Mouse (Mus musculus): ENCODE results near the gene Slc22a17. TPM values are rescaled to one million over a fixed set of nuclear protein-coding genes. Genes with fewer than 3 reads are reported as not detected.

Gene Slc22a17
- polyA plus RNA-seq, 1 experiment from 2014 or later, result 76.1 TPM

GRCm38 (mm10) chr14:54942479-54942878 is 29.5 kb upstream of the Slc22a17 start:
- Histone ChIP-seq H3K27ac (ENCODE audit: low read depth, low read length) (no peak overlapping the region), H3K27me3 (replicated peaks; ENCODE audit: control insufficient read depth, insufficient read depth, low read length) (no peaks in the 10 kb centered on the region), H3K4me2 (ENCODE audit: low read length) (no peak overlapping the region), H3K4me3 (ENCODE audit: low read depth, low read length) (no peak overlapping the region), H3K9me3 (replicated peaks; ENCODE audit: control insufficient read depth, low read length) (no peaks in the 10 kb centered on the region), H3K9ac (ENCODE audit: low read length) (no peak overlapping the region), H3K36me3 (ENCODE audit: control insufficient read depth, insufficient read depth, low read length) (no peaks in the 10 kb centered on the region), H3K4me1 (ENCODE audit: control insufficient read depth, insufficient read depth, low read length) (no peaks in the 10 kb centered on the region)
- no peak for ATAC-seq
- WGBS, result 90% methylated on average over 8 of the region's 8 CpGs
- DNase-seq (ENCODE audit: low spot score), result no peak

- Histone ChIP-seq H3K27ac (ENCODE audit: low read depth, low read length) (no peak overlapping the region), H3K9me3 (replicated peaks; ENCODE audit: control insufficient read depth, low read length) (no peaks in the 10 kb centered on the region), H3K4me2 (ENCODE audit: low read length) (no peak overlapping the region), H3K4me3 (ENCODE audit: low read depth, low read length) (no peak overlapping the region), H3K4me1 (ENCODE audit: control insufficient read depth, insufficient read depth, low read length) (no peaks in the 10 kb centered on the region), H3K36me3 (ENCODE audit: control insufficient read depth, insufficient read depth, low read length) (no peaks in the 10 kb centered on the region), H3K27me3 (replicated peaks; ENCODE audit: control insufficient read depth, insufficient read depth, low read length) (no peaks in the 10 kb centered on the region), H3K9ac (ENCODE audit: low read length) (no peak overlapping the region)
- ATAC-seq (no peak), DNase-seq (ENCODE audit: low spot score) (no peak)
- 63% methylated on average over 13 of the region's 13 CpGs for WGBS
These were observed 28.4 kb upstream of the Slc22a17 start for GRCm38 (mm10) chr14:54941024-54941978.

- H3K4me3 ChIP-seq (ENCODE audit: low read depth, low read length), result no peak overlapping the region
- ATAC-seq (no peak), DNase-seq (ENCODE audit: low spot score) (no peak)
- no peak overlapping the region for H3K4me2 ChIP-seq (ENCODE audit: low read length)
- H3K27me3 ChIP-seq (replicated peaks; ENCODE audit: control insufficient read depth, insufficient read depth, low read length), result no peaks in the 10 kb centered on the region
- no peak overlapping the region for H3K9ac ChIP-seq (ENCODE audit: low read length)
- H3K36me3 ChIP-seq (ENCODE audit: control insufficient read depth, insufficient read depth, low read length), result no peaks in the 10 kb centered on the region
- H3K4me1 ChIP-seq (ENCODE audit: control insufficient read depth, insufficient read depth, low read length), result no peaks in the 10 kb centered on the region
- H3K27ac ChIP-seq (ENCODE audit: low read depth, low read length), result no peak overlapping the region
- no peaks in the 10 kb centered on the region for H3K9me3 ChIP-seq (replicated peaks; ENCODE audit: control insufficient read depth, low read length)
- 81% methylated on average over 3 of the region's 3 CpGs for WGBS
These were observed 27.2 kb upstream of the Slc22a17 start for GRCm38 (mm10) chr14:54940176-54940530.

DNA sequence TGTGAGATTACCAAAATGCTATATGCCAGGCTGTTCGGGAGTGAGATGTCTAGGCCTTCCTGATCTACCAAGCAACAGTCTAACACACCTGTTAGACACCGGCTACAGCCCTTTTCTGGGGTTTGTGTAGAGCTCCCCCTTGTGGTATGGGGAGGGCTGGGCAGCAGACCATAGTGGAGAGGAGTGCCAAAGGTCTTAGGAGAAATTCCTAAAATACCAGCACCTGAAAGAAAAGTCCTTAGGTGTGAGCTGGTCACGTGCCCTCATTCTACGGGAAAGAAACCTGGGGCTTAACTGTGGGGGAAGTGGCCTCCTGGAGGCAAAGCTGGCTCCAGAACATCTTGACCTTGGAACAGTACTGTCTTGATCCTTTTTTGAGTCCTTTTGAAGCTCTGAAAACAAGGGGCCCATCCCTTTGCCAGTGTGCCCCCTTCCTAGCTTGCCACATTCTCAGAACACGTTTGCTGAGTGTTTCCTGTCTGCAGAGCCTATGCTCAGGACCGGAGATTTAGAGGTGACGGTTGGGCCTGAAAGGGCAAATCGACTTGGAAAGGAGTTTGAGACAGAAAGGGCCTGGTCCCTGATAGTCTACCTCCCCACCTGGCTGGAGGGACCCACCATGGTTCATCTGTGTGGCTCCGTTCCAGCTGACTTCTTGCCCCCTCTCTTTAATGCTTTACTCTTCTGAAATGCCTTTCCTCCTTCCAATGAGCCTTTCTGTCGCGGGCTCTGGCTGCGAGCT is 26.7 kb upstream of the Slc22a17 start:
- no peaks in the 10 kb centered on the region for H3K9me3 ChIP-seq (replicated peaks; ENCODE audit: control insufficient read depth, low read length)
- WGBS, result 51% methylated on average over 12 of the region's 12 CpGs
- no peak overlapping the region for H3K9ac ChIP-seq (ENCODE audit: low read length)

GRCm38 (mm10) chr14:54938431-54939219 is 25.7 kb upstream of the Slc22a17 start:
- no peak overlapping the region for H3K4me2 ChIP-seq (ENCODE audit: low read length)
- DNase-seq (ENCODE audit: low spot score), result no peak
- no peaks in the 10 kb centered on the region for H3K36me3 ChIP-seq (ENCODE audit: control insufficient read depth, insufficient read depth, low read length)
- no peaks in the 10 kb centered on the region for H3K9me3 ChIP-seq (replicated peaks; ENCODE audit: control insufficient read depth, low read length)
- no peaks in the 10 kb centered on the region for H3K27me3 ChIP-seq (replicated peaks; ENCODE audit: control insufficient read depth, insufficient read depth, low read length)
- ATAC-seq, result no peak
- H3K4me3 ChIP-seq (ENCODE audit: low read depth, low read length), result no peak overlapping the region
- H3K9ac ChIP-seq (ENCODE audit: low read length), result no peak overlapping the region
- no peaks in the 10 kb centered on the region for H3K4me1 ChIP-seq (ENCODE audit: control insufficient read depth, insufficient read depth, low read length)
- no peak overlapping the region for H3K27ac ChIP-seq (ENCODE audit: low read depth, low read length)
- 83% methylated on average over 15 of the region's 15 CpGs for WGBS

More for the DNA sequence above, 26.7 kb upstream of the Slc22a17 start:
- Histone ChIP-seq H3K27me3 (replicated peaks; ENCODE audit: control insufficient read depth, insufficient read depth, low read length) (no peaks in the 10 kb centered on the region), H3K27ac (ENCODE audit: low read depth, low read length) (no peak overlapping the region), H3K4me2 (ENCODE audit: low read length) (no peak overlapping the region), H3K4me3 (ENCODE audit: low read depth, low read length) (no peak overlapping the region), H3K4me1 (ENCODE audit: control insufficient read depth, insufficient read depth, low read length) (no peaks in the 10 kb centered on the region), H3K36me3 (ENCODE audit: control insufficient read depth, insufficient read depth, low read length) (no peaks in the 10 kb centered on the region)
- peak; percentile 55 for DNase-seq (ENCODE audit: low spot score)
- ATAC-seq, result no peak; the same call in 1 of the 2 replicates

GRCm38 (mm10) chr14:54937361-54938182 is 24.6 kb upstream of the Slc22a17 start:
- ATAC-seq (no peak), DNase-seq (ENCODE audit: low spot score) (no peak)
- Histone ChIP-seq H3K27me3 (replicated peaks; ENCODE audit: control insufficient read depth, insufficient read depth, low read length) (no peaks in the 10 kb centered on the region), H3K9ac (ENCODE audit: low read length) (no peak overlapping the region), H3K27ac (ENCODE audit: low read depth, low read length) (no peak overlapping the region), H3K4me2 (ENCODE audit: low read length) (no peak overlapping the region), H3K4me3 (ENCODE audit: low read depth, low read length) (no peak overlapping the region), H3K36me3 (ENCODE audit: control insufficient read depth, insufficient read depth, low read length) (no peaks in the 10 kb centered on the region), H3K4me1 (ENCODE audit: control insufficient read depth, insufficient read depth, low read length) (no peaks in the 10 kb centered on the region), H3K9me3 (replicated peaks; ENCODE audit: control insufficient read depth, low read length) (no peaks in the 10 kb centered on the region)
- 94% methylated on average over 16 of the region's 16 CpGs for WGBS

DNA sequence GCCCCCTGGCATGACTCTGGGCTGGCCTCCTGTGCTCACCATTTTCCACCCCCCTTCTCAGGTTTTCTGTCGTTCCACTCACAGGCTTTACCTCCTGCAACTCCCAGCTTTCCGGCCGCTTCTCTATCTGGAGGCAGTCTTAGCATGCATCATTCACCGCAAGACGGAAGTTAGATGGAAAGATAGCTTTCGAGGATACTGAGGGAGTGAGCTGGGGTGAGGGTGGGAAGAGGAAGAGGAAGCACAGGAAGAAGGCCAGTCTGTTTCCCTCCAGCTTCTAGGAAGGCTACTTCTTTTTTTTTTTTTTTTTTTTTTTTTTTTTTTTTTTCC is 23.9 kb upstream of the Slc22a17 start:
- no peak for ATAC-seq
- Histone ChIP-seq H3K9me3 (replicated peaks; ENCODE audit: control insufficient read depth, low read length) (no peaks in the 10 kb centered on the region), H3K36me3 (ENCODE audit: control insufficient read depth, insufficient read depth, low read length) (no peaks in the 10 kb centered on the region), H3K4me1 (ENCODE audit: control insufficient read depth, insufficient read depth, low read length) (no peaks in the 10 kb centered on the region), H3K27me3 (replicated peaks; ENCODE audit: control insufficient read depth, insufficient read depth, low read length) (no peaks in the 10 kb centered on the region), H3K4me2 (ENCODE audit: low read length) (no peak overlapping the region), H3K27ac (ENCODE audit: low read depth, low read length) (no peak overlapping the region), H3K9ac (ENCODE audit: low read length) (no peak overlapping the region), H3K4me3 (ENCODE audit: low read depth, low read length) (no peak overlapping the region)
- 70% methylated on average over 6 of the region's 6 CpGs for WGBS
- no peak for DNase-seq (ENCODE audit: low spot score)

Measured in forebrain, embryonic 14.5 days (tissue).